Mouse (Mus musculus) thymus, adult 2 months (tissue): Measurements from ENCODE around the gene Hoxc8. TPM values are rescaled to one million over a fixed set of nuclear protein-coding genes. Genes with fewer than 3 reads are reported as not detected.

ENCODE experiments used
- DNase-seq: peaks from one replicate; pipeline ENCODE4 v3.0.0; 2021
- H3K27ac ChIP-seq: fragments of 200-500 bp; 2 replicates; pipeline ENCODE4 v1.5.1; 2012; ENCODE audit warnings: low read length, control low read depth; ENCODE audit not compliant: control insufficient read depth, insufficient read depth
- H3K27me3 ChIP-seq: fragments of 200-500 bp; 2 replicates; pipeline ENCODE4 v1.6.1; 2012; ENCODE audit warnings: mild to moderate bottlenecking, low read length, moderate library complexity, mixed read lengths; ENCODE audit not compliant: control insufficient read depth, insufficient read depth
- H3K36me3 ChIP-seq: fragments of 200-500 bp; 2 replicates; pipeline ENCODE4 v1.6.1; 2012; ENCODE audit warnings: mild to moderate bottlenecking, low read length, moderate library complexity; ENCODE audit not compliant: control insufficient read depth, insufficient read depth
- H3K4me1 ChIP-seq: fragments of 200-500 bp; replicated peaks from 2 replicates; pipeline ENCODE4 v1.6.1; 2012; ENCODE audit warnings: low read length; ENCODE audit not compliant: control insufficient read depth, insufficient read depth
- H3K4me3 ChIP-seq: fragments of 200-500 bp; 2 replicates; pipeline ENCODE4 v1.5.1; 2012; ENCODE audit warnings: mild to moderate bottlenecking, low read length, control low read depth, moderate library complexity; ENCODE audit not compliant: control insufficient read depth, insufficient read depth
- CTCF ChIP-seq: fragments of 200-500 bp; IDR thresholded peaks from 2 replicates; pipeline ENCODE4 v1.5.1; 2012; ENCODE audit warnings: mild to moderate bottlenecking, control low read depth, low read length, moderate library complexity, borderline replicate concordance; ENCODE audit not compliant: control insufficient read depth, poor library complexity, insufficient read depth; ENCODE audit errors: extremely low read depth
- POLR2A ChIP-seq: fragments of 200-500 bp; IDR thresholded peaks from 2 replicates; pipeline ENCODE4 v1.6.1; 2012; ENCODE audit warnings: mild to moderate bottlenecking, low read length, control low read depth, moderate library complexity; ENCODE audit not compliant: control insufficient read depth, poor library complexity, insufficient read depth; ENCODE audit errors: extremely low read depth
- WGBS: fragments of 180-500 bp; shearing (Covaris S2); methylation state at CpG from one replicate; pipeline ENCODE4 v1.1.7; 2018; 5-methylcytosine and 5-hydroxymethylcytosine counted together
- polyA plus RNA-seq: library from polyadenylated mRNA; depleted of rRNA; stranded (reverse); fragments of >200 nt; gene quantifications from 2 replicates; pipeline ENCODE4 v1.2.3, GENCODE M21; 2012

The Hoxc8 gene
- polyA plus RNA-seq, 1 experiment = 0.07 TPM

DNA sequence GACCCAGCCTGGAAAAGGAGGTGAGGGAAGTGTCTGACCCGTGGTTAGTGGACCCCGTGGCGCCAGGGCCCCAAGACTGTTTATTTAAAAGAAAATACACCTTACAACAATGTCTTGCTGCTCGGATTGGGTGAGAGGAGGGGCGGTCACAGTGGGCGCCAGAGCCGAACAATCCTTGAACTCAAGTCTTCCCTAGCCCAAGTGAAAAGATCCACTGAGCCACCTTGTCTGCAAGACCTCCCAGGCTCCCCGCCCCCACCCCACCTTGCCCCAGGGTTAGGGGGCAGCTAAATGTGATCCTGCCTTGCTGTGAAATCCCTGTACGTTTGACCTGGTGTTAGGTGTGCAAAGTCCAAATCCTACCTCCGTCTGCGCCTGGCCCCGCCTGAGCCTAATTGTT, 33.5 kb upstream of the Hoxc8 start:
- Histone ChIP-seq H3K4me3 (no peak overlapping the region), H3K4me1 (no peaks in the 10 kb centered on the region), H3K27ac (no peak overlapping the region), H3K27me3 (peaks cover 39% of the 10 kb centered on the region), H3K36me3 (no peaks in the 10 kb centered on the region)
- TF ChIP-seq CTCF = no peak
- no peak for TF ChIP-seq POLR2A
- 11% methylated on average over 12 of the region's 12 CpGs for WGBS
- DNase-seq = no peak

DNA sequence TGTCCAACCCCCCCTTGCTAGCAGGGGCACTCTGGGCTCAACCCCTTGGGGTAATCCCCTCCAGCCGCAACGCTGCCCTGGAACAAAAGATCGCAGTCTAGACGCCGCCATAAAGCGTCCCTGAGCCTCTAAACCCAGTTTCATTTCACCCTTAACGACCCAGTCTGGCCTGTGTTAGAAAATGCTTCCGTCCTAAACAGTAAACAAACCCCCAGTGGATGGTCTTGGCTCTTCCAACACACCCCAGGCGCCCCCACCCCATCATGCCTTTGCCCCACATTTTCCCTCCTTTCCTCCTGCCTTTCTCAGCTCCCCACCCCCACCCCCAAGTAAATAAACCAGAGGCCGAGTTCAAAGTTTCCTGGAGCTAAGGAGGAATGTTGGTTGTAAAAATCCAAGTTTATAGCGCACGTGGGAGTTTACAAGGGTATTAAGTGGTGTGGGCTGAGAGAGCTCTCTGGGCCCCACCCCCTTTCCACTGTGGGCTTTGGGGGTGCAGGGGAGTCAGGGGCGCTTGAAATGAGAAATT, 30.7 kb upstream of the Hoxc8 start:
- DNase-seq = no peak
- TF ChIP-seq CTCF = no peak
- TF ChIP-seq POLR2A = no peak

DNA sequence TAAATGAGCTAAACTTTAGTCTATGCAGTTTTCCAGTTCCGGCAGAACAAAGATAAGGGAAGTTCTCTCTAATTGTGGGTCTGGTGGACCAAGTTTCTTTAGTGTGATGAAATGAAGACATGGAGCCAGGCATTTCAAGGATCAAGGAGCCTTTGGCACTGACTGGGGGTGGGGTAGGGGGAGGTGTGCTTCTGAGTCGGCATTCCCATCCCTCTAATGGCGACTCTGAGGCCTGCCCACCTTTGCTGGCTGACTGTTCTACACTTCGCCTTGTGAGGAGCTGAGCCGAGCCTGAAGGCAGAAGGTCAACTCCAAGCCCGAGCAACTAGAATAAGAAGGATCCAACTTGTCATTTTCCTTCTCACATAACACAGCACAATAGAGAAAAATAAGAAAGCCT, 28.7 kb upstream of the Hoxc8 start:
- Histone ChIP-seq H3K27me3 (peaks cover 44% of the 10 kb centered on the region), H3K36me3 (no peaks in the 10 kb centered on the region), H3K4me1 (no peaks in the 10 kb centered on the region), H3K27ac (no peak overlapping the region), H3K4me3 (no peak overlapping the region)
- DNase-seq = no peak
- WGBS = 10% methylated on average over 6 of the region's 6 CpGs
- TF ChIP-seq CTCF (no peak), POLR2A (no peak)

More for the DNA sequence above, 30.7 kb upstream of the Hoxc8 start:
- Histone ChIP-seq H3K36me3 (no peaks in the 10 kb centered on the region), H3K4me1 (no peaks in the 10 kb centered on the region), H3K4me3 (no peak overlapping the region), H3K27me3 (peaks cover 44% of the 10 kb centered on the region), H3K27ac (no peak overlapping the region)
- WGBS = 6% methylated on average over 13 of the region's 13 CpGs

DNA sequence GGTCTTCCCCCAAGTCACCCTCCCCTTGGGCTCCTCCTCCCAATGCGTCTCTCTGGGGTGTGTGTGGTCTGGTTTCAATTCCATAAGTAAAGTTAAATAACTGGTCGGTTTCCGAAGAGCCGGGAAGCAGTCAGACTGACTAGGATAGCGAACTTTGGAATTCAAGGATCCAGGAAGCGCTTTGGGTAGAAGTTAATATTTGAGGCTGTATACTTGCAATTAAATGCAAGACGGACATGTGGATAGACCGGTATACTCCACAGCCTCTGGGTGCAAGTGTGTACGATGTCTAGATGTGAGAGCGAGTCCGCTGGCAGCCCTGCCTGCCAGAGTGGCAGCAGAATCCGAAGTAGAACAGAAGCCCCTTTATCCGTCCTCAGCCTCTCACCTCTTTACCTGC, 27.9 kb upstream of the Hoxc8 start:
- peaks cover 43% of the 10 kb centered on the region for H3K27me3 ChIP-seq
- H3K4me3 ChIP-seq = no peak overlapping the region

DNA sequence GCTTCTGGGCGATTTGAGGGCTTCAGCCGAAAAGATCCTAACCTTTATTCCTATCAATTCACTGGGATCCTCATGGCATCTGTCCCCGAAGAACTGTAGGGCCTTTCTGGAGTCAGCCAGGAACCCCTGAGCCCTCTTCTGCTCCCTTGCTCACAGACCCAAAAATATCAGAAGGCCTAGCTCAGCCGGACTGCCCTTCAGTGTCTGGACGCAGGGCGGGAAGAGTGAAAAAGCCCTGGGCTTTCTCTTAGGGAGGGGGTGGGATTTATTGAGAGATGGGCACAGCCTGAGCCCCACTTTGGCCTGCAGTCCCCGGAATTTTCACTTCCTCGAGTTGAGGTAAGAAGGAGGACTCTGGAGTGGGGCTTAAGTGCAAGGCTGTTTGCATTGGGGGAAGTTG, 27.1 kb upstream of the Hoxc8 start:
- Histone ChIP-seq H3K4me1 (no peaks in the 10 kb centered on the region), H3K36me3 (no peaks in the 10 kb centered on the region), H3K27me3 (peaks cover 39% of the 10 kb centered on the region), H3K4me3 (no peak overlapping the region), H3K27ac (no peak overlapping the region)
- no peak for TF ChIP-seq POLR2A
- no peak for TF ChIP-seq CTCF
- DNase-seq = no peak
- WGBS = 16% methylated on average over 8 of the region's 8 CpGs

More for the DNA sequence above, 27.9 kb upstream of the Hoxc8 start:
- WGBS = 16% methylated on average over 13 of the region's 13 CpGs
- no peak overlapping the region for H3K27ac ChIP-seq
- no peak for DNase-seq
- no peaks in the 10 kb centered on the region for H3K4me1 ChIP-seq
- TF ChIP-seq CTCF (no peak), POLR2A (no peak)
- H3K36me3 ChIP-seq = no peaks in the 10 kb centered on the region

- Histone ChIP-seq H3K27me3 (peaks cover 42% of the 10 kb centered on the region), H3K4me1 (no peaks in the 10 kb centered on the region), H3K36me3 (no peaks in the 10 kb centered on the region), H3K4me3 (no peak overlapping the region), H3K27ac (no peak overlapping the region)
- no peak for DNase-seq
- WGBS = 5% methylated on average over 28 of the region's 28 CpGs
- TF ChIP-seq CTCF (no peak), POLR2A (no peak)
These were observed 26.5 kb upstream of the Hoxc8 start for GRCm38 (mm10) chr15:102963671-102964640.
